Mouse (Mus musculus) cerebellum, postnatal 36 days (tissue): ENCODE results near the gene Ablim1.

ENCODE experiments used
- DNase-seq, 2 experiments: peaks; one replicate each; pipeline ENCODE4 v3.0.0; 2021 to 2022; ENCODE audit warnings: mixed read lengths in 2 of 2

Ablim1 gene

GRCm38 (mm10) chr19:57119661-57120060 is 195.1 kb downstream of the Ablim1 start:
- DNase-seq: no peak

GRCm38 (mm10) chr19:57118785-57119565 is 195.7 kb downstream of the Ablim1 start:
- peak; percentile 57 to 61 for DNase-seq

GRCm38 (mm10) chr19:57117751-57118150 is 197.0 kb downstream of the Ablim1 start:
- DNase-seq: no peak

GRCm38 (mm10) chr19:57116871-57117501 is 197.7 kb downstream of the Ablim1 start:
- no peak for DNase-seq

GRCm38 (mm10) chr19:57115670-57116069 is 199.0 kb downstream of the Ablim1 start:
- DNase-seq: no peak

GRCm38 (mm10) chr19:57114951-57115350 is 199.8 kb downstream of the Ablim1 start:
- no peak for DNase-seq

DNA sequence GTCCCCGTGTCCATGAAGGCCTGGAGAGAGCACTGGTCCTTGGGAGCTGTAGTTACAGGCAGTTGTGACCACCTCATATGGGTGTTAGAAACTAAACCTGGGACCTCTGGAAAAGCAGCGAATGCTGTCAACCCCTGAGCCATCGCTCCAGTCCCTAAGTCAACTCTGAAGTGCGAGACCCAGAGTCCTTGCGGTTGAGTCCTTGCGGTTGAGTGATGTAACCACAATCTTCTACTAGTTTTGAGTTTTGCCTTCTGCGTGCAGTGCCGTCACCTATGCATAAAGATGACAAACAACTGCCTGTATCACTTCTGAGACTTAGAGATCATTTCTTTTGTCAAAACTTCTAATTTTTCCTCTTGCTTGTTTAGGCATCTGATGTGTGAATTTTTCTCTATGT is 200.7 kb downstream of the Ablim1 start:
- DNase-seq: no peak

DNA sequence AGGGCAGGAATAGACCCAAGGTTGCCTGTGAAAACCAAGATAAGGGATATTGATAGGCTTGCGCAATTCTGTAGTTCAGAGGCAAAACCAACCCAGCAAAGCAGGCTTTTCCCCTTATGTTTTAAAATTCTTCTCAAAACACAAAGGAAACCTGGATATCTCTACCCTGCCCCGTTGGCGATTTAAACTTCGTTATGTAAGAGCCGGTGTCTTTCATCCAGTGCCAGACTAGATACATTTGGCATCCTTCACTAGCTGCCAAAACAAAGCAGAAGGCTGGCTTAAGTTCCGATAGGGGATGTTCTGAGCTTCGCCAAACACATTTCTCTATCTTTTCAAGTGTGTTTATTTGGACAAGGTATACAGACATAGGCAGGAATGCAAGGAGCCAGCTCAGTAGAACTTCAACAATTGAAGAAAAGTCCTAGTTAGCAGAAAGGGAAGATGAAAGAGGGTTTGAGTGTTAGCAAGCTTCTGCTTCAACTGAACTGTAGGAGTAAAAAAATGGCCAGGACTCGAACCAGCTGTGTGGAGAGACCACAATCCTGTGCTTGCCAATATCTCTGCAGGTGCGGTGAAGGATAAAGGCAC is 201.8 kb downstream of the Ablim1 start:
- peak; percentile 44 to 61 for DNase-seq

- DNase-seq: peak; percentile 58 to 62
These were observed 202.4 kb downstream of the Ablim1 start for GRCm38 (mm10) chr19:57112231-57112815.

GRCm38 (mm10) chr19:57111301-57111700 is 203.4 kb downstream of the Ablim1 start:
- no peak for DNase-seq

GRCm38 (mm10) chr19:57109620-57110019 is 205.1 kb downstream of the Ablim1 start:
- DNase-seq: no peak

DNA sequence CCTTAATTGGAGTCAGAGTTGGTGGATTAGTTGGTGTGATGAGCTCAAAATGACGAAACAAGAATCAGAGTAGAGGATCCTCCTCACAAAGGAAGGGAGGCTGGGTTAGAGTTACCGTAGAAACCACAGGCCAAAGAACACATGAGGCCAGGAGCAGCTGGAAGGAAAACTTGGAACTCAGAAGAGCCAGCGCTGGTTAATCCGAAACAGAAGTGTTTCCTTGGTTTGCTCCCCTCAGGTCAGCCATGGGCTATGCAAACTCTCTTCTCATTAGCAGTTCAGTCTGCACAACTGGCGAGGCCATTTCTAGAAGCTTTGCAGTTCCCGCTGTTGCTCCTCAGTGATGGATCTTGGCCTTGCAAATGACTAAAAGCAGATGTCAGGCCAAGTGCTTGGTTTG is 208.2 kb downstream of the Ablim1 start:
- no peak for DNase-seq

DNA sequence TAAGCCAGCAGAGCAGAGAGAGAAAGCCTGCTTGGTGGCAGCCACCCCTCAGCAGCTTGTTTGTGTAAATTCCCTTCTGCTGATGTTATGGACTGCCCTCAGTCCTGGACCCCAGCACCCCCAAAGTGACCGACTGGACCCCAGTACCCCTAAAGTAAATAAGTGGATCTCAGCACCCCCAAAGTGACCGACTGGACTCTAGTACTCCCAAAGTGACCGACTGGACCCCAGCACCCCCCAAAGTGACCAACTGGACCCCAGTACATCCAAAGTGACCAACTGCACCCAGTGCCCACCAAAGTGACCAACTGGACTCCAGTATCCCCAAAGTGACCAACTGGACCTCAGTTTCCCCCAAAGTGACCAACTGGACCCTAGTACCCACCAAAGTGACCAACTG is 208.7 kb downstream of the Ablim1 start:
- DNase-seq: no peak

DNA sequence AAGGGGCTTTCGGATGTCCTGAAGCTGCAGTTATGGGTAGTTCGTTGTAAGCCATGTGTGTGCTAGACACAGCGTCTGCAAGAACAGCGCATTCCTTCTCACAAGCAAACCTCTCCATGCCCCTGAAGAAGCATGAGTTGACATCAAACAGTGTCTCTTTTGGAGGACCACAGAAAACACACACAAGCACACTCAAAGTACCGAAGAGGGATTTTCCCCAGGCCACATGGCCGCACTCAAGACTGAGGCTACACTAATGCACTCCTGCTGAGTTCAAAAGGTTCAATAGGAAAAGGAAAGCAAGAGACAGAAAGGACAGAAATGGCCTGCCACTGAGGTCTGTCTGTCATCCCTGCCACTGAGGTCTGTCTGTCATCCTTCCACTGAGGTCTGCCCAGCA is 209.6 kb downstream of the Ablim1 start:
- DNase-seq: no peak

- peak in 1 of 2 experiments; percentile 48 for DNase-seq
These were observed 210.5 kb downstream of the Ablim1 start for GRCm38 (mm10) chr19:57104171-57104748.

GRCm38 (mm10) chr19:57103360-57103958 is 211.3 kb downstream of the Ablim1 start:
- no peak for DNase-seq

- no peak for DNase-seq
These were observed 212.7 kb downstream of the Ablim1 start for GRCm38 (mm10) chr19:57101986-57102385.

- DNase-seq: no peak
These were observed 213.8 kb downstream of the Ablim1 start for GRCm38 (mm10) chr19:57100753-57101446.

DNA sequence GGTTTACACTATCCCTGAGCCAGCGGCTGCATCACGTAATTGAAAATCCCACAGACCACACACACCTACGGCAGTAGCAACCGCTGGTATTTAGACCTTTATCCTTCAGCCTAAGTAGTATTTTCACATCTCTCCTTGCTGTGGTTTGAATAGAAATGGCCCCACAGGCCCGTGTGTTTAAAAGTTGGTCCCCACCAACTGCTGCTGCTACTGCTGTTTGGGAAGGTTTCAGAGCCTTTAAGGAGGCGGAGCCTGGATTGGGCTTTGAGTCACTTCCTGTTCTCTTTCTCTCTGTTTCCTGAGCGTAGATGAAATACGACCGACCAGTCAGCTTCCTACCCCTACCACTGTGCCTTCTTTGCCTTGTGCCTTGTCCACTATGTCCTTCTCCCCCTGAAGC is 214.7 kb downstream of the Ablim1 start:
- DNase-seq: no peak

GRCm38 (mm10) chr19:57099094-57099357 is 215.7 kb downstream of the Ablim1 start:
- no peak for DNase-seq

DNA sequence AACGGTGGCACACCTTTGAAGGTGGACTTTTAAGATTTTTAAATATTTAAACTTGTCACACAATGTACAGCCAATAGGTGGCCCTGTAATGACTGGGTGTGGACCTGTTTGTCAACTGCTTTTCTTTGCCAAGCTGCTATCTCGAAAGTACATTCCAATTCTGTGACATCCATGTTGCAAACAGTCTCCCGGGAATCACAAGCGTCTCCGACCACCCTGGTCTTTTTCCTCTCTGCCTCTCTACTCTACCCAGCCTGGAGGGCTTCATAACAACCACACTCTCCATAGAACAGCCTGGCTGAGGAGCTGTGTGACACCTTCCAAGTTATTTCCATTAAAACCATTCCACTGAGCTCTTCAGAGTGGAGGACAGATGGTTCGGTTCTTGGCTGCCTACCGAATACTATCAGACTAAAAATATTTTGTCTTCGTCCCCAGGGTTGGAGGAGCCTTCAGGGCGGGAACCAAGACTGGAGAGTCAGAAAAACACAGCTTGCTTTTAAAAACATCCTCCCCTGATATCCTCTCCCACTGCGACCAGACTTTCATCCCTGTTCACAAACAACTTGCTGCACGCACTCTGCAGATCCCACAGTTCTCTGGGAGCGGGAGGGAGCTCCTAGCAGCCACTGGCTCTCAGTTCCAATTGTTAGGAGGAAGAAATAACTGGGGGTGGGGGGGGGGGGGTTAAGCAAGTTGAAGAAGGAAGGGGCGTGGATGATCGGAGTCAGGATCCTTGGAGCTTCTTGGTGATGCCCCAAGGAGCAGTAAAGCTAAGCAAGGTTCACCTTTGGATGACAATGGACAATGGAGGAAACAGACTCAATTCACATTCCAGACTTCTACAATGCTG is 216.3 kb downstream of the Ablim1 start:
- DNase-seq: peak; percentile 55 to 76
